Mouse (Mus musculus): ENCODE results near the gene Adgrg7. TPM values are rescaled to one million over a fixed set of nuclear protein-coding genes. Genes with fewer than 3 reads are reported as not detected.

Gene Adgrg7
- total and polyA plus RNA-seq, 3 experiments: 0.20 to 1.5 (median 0.29) TPM

GRCm38 (mm10) chr16:56717224-56718200, 78.1 kb downstream of the Adgrg7 start, which contains the start of gene Tfg (continued):
- TF ChIP-seq ETS1 (conservative IDR thresholded peaks at IDR 0.05; ENCODE audit: low read depth, low read length): peak; percentile 22; the same call in 1 of the 2 replicates

DNA sequence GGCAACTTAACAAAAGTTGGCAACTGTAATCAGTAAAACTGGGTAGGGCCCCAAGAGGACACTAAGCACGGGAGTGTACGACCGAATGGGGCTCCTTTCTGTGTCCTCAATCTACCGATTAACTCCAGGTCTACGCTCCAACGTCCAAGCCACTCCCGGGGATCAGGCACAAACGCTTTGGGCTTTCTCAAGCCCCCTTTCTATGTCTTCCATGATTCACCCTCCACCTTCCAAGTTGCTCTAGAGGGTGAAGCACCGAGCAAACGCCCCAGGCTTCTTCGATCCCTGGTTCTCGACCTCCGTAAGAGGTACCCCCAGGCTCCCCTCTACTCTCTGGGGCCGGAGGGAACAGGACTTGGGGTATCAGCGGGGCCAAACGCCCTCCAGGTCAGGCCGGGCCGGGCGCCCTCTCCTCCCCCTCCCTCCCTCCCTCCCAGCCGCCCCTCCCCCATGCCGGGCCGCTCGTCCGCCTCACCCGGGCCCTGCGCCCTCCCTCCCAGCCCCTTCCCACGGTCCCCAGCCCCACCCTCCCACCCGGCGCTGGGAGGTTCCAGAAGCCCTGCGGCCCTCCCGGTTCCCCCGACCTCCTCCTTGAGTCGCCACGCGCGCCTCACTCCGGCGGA, 79.0 kb downstream of the Adgrg7 start:
- Histone ChIP-seq H3K36me3 (replicated peaks in 1 of 2; ENCODE audit: control insufficient read depth in 1 of 2, insufficient read depth in 1 of 2, low read length in 1 of 2) (peaks cover 7 to 16% of the 10 kb centered on the region in 2 experiments), H3K27ac (ENCODE audit: insufficient read depth, low read depth) (peak overlapping the region; percentile 90), H3K9me3 (replicated peaks; ENCODE audit: low read length) (no peaks in the 10 kb centered on the region), H3K4me3 (replicated peaks in 1 of 3; ENCODE audit: low read depth in 2 of 3, low read length in 2 of 3, poor library complexity in 1 of 3) (peak overlapping the region; percentile 75 to 93 (median 82)), H3K27me3 (replicated peaks) (no peaks in the 10 kb centered on the region), H3K9ac (ENCODE audit: insufficient read depth, low read depth) (peak overlapping the region; percentile 97), H3K4me2 (ENCODE audit: insufficient read depth, low read depth, poor library complexity, severe bottlenecking) (peak overlapping the region; percentile 92), H3K4me1 (ENCODE audit: control insufficient read depth in 1 of 2, insufficient read depth in 2 of 2) (peaks cover 2 to 31% of the 10 kb centered on the region in 2 experiments; a peak in 3 of 4 replicates), H3K79me2 (replicated peaks; ENCODE audit: control insufficient read depth, extremely low read depth, insufficient read depth, poor library complexity, severe bottlenecking) (peaks cover 40% of the 10 kb centered on the region)
- in situ Hi-C loops (cut with MboI; ENCODE audit: low pct_ligation_motif_present, low pct_unique_long_range_greater_than_20kb, low sequenced_read_pairs): loop anchor here (25.0 kb wide), 1 partner anchor 779 kb away; the partner anchor contains the start of gene Cep97
- dilution Hi-C loops (cut with MboI; ENCODE audit: extremely low pct_ligation_motif_present, extremely low pct_unique_long_range_greater_than_20kb, low sequenced_read_pairs): no loop called here
- TF ChIP-seq JUN (IDR thresholded peaks at IDR 0.05; ENCODE audit: insufficient read depth, low read depth, low read length) (no peak), NRF1 (IDR thresholded peaks at IDR 0.05; ENCODE audit: low read depth, low read length) (0 out of 2 replicates have a peak, but pooled peaks have one; percentile 12), ZC3H11A (IDR thresholded peaks at IDR 0.05; ENCODE audit: low read depth, low read length) (no peak), SMC3 (IDR thresholded peaks at IDR 0.05; ENCODE audit: low read depth, low read length) (no peak)
- DNase-seq (ENCODE audit: extremely low read depth): peak; percentile 45

- dilution Hi-C loops (cut with MboI; ENCODE audit: extremely low pct_ligation_motif_present, extremely low pct_unique_long_range_greater_than_20kb, low sequenced_read_pairs) (no loop called here), in situ Hi-C loops (cut with MboI; ENCODE audit: low pct_ligation_motif_present, low pct_unique_long_range_greater_than_20kb, low sequenced_read_pairs) (loop anchor here (25.0 kb wide), 1 partner anchor 778 kb away; the partner anchor contains the start of gene Cep97)
- Histone ChIP-seq H3K79me2 (replicated peaks; ENCODE audit: control insufficient read depth, extremely low read depth, insufficient read depth, poor library complexity, severe bottlenecking) (peaks cover 40% of the 10 kb centered on the region), H3K36me3 (replicated peaks in 1 of 2; ENCODE audit: control insufficient read depth in 1 of 2, insufficient read depth in 1 of 2, low read length in 1 of 2) (peaks cover 15 to 25% of the 10 kb centered on the region in 2 experiments), H3K9ac (ENCODE audit: insufficient read depth, low read depth) (peak overlapping the region; percentile 97), H3K27ac (ENCODE audit: insufficient read depth, low read depth) (no peak overlapping the region), H3K4me3 (replicated peaks in 1 of 3; ENCODE audit: low read depth in 2 of 3, low read length in 2 of 3, poor library complexity in 1 of 3) (peak overlapping the region; percentile 75 to 93 (median 82)), H3K27me3 (replicated peaks) (no peaks in the 10 kb centered on the region), H3K4me2 (ENCODE audit: insufficient read depth, low read depth, poor library complexity, severe bottlenecking) (peak overlapping the region; percentile 92), H3K4me1 (ENCODE audit: control insufficient read depth in 1 of 2, insufficient read depth in 2 of 2) (peaks cover 2 to 31% of the 10 kb centered on the region in 2 experiments; a peak in 3 of 4 replicates), H3K9me3 (replicated peaks; ENCODE audit: low read length) (no peaks in the 10 kb centered on the region)
- DNase-seq (ENCODE audit: extremely low read depth): peak; percentile 18
- TF ChIP-seq NRF1 (IDR thresholded peaks at IDR 0.05; ENCODE audit: low read depth, low read length): no peak
- TF ChIP-seq JUN (IDR thresholded peaks at IDR 0.05; ENCODE audit: insufficient read depth, low read depth, low read length): no peak
- TF ChIP-seq TCF12 (IDR thresholded peaks at IDR 0.05; ENCODE audit: low read depth, low read length): no peak
- TF ChIP-seq UBTF (IDR thresholded peaks at IDR 0.05; ENCODE audit: low read depth, low read length): no peak
- no peak for TF ChIP-seq TBP (conservative IDR thresholded peaks at IDR 0.05; ENCODE audit: low read depth, low read length)
- TF ChIP-seq SIN3A (IDR thresholded peaks at IDR 0.05; ENCODE audit: low read length): peak; percentile 47; the same call in 1 of the 2 replicates
- TF ChIP-seq POLR2AphosphoS2 (IDR thresholded peaks at IDR 0.05; ENCODE audit: low read depth, low read length): no peak
- TF ChIP-seq ZKSCAN1 (IDR thresholded peaks at IDR 0.05; ENCODE audit: borderline replicate concordance, low read depth, low read length): no peak
- 0 out of 2 replicates have a peak, but pooled peaks have one; percentile 50 for TF ChIP-seq MXI1 (IDR thresholded peaks at IDR 0.05; ENCODE audit: low read depth, low read length)
- TF ChIP-seq MAX (IDR thresholded peaks at IDR 0.05; ENCODE audit: low read length): no peak
- no peak for TF ChIP-seq MEF2A (IDR thresholded peaks at IDR 0.05; ENCODE audit: borderline replicate concordance, low read depth, low read length)
- TF ChIP-seq HCFC1 (IDR thresholded peaks at IDR 0.05; ENCODE audit: low read depth, low read length): no peak
- TF ChIP-seq EP300 (IDR thresholded peaks at IDR 0.05; ENCODE audit: low read length): 0 out of 2 replicates have a peak, but pooled peaks have one; percentile 5
- TF ChIP-seq GABPA (IDR thresholded peaks at IDR 0.05; ENCODE audit: insufficient replicate concordance, low read depth, low read length): no peak
- TF ChIP-seq CHD2 (IDR thresholded peaks at IDR 0.05; ENCODE audit: low read length): no peak
Measured at GRCm38 (mm10) chr16:56715608-56716007, 80.0 kb downstream of the Adgrg7 start.

Data from CH12.LX (cell line).